Mouse (Mus musculus) cerebellum, adult 2 months (tissue): Measurements from ENCODE around the gene Hmcn2.

ENCODE experiments used
- CTCF ChIP-seq: fragments of 200-500 bp; IDR thresholded peaks from 2 replicates; pipeline ENCODE4 v1.5.1; 2011; ENCODE audit warnings: low read depth, mild to moderate bottlenecking, control low read depth, low read length, moderate library complexity, borderline replicate concordance; ENCODE audit not compliant: insufficient read depth
- POLR2A ChIP-seq: fragments of 200-500 bp; IDR thresholded peaks from 2 replicates; pipeline ENCODE4 v1.6.1; 2011; ENCODE audit warnings: low read length, control low read depth, borderline replicate concordance; ENCODE audit not compliant: insufficient read depth

DNA sequence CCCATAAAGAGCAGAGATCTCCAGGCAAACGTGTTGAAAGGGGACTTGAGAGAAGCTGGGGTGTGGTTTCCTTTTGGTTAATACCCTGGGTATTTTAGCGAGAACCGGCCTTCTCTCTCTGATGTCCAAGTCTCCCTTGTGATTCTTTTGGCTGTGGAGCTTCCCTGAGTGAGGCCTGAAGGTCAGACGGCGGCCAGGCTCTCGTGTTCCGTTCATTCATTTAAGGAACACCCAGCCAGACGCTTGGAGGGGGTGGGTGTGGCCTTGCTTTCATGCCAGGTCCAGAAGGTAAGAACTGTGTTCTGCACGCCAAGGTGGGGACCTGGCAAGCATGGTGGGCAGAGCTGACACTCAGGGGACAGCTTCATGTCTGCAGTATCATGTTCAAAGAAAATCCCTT, 10.0 kb upstream of the Hmcn2 start:
- TF ChIP-seq CTCF (no peak), POLR2A (no peak)
